Mouse (Mus musculus) lung, embryonic 15.5 days (tissue): ENCODE results near the gene Gsta2. TPM values are rescaled to one million over a fixed set of nuclear protein-coding genes. Genes with fewer than 3 reads are reported as not detected.
A peak's percentile ranks its signal among the peaks of the same experiment; 100 is the strongest.
"Not testable (repeated sequence)": the region's sequence is repeated elsewhere in the genome, so short reads cannot be mapped to it uniquely, and the experiment has no call there.

ENCODE experiments used
- ATAC-seq: fragments of 200-750 bp; cut with Nextera tagmentation; 2 replicates; pipeline ENCODE4 v1.8.0; 2017; ENCODE audit warnings: moderate number of reproducible peaks, borderline replicate concordance; ENCODE audit not compliant: low FRiP score, low TSS enrichment; ENCODE audit errors: extremely low read depth
- H3K27ac ChIP-seq: fragments of 300-500 bp; sonication (generic); 2 replicates; pipeline ENCODE4 v1.5.1; 2015; ENCODE audit warnings: moderate library complexity, mild to moderate bottlenecking, inconsistent platforms
- H3K27me3 ChIP-seq: fragments of 300-500 bp; sonication (generic); 2 replicates; pipeline ENCODE4 v1.6.1; 2015; ENCODE audit warnings: inconsistent platforms
- H3K36me3 ChIP-seq: fragments of 300-500 bp; sonication (generic); 2 replicates; pipeline ENCODE4 v1.6.1; 2015; ENCODE audit warnings: inconsistent platforms
- H3K4me1 ChIP-seq: fragments of 300-500 bp; sonication (generic); 2 replicates; pipeline ENCODE4 v1.6.1; 2015; ENCODE audit warnings: inconsistent platforms
- H3K4me2 ChIP-seq: fragments of 300-500 bp; sonication (generic); 2 replicates; pipeline ENCODE4 v1.6.1; 2015; ENCODE audit warnings: inconsistent platforms, mild to moderate bottlenecking, moderate library complexity
- H3K4me3 ChIP-seq: fragments of 300-500 bp; sonication (generic); 2 replicates; pipeline ENCODE4 v1.5.1; 2015; ENCODE audit warnings: mild to moderate bottlenecking, inconsistent platforms
- H3K9ac ChIP-seq: fragments of 300-500 bp; sonication (generic); 2 replicates; pipeline ENCODE4 v1.6.1; 2015; ENCODE audit warnings: inconsistent platforms
- H3K9me3 ChIP-seq: fragments of 300-500 bp; sonication (generic); 2 replicates; pipeline ENCODE4 v1.6.1; 2016; ENCODE audit warnings: inconsistent platforms
- WGBS: fragments of 180-500 bp; shearing (Covaris S2); methylation state at CpG from one replicate; pipeline ENCODE4 v1.1.7; 2015; 5-methylcytosine and 5-hydroxymethylcytosine counted together
- polyA plus RNA-seq: library from polyadenylated mRNA; unstranded; fragments of >200 nt; fragmentation: Nextera tagmentation; extraction: Ambion mirVana; gene quantifications from 2 replicates; pipeline ENCODE4 v1.2.1, GENCODE M21; 2015

Gsta2 gene
- polyA plus RNA-seq, 1 experiment from 2014 or later = 1.1 TPM

GRCm38 (mm10) chr9:78363374-78363773, 7.8 kb upstream of the Gsta2 start:
- Histone ChIP-seq H3K36me3 (no peaks in the 10 kb centered on the region), H3K4me1 (peaks cover 5% of the 10 kb centered on the region; the same call in 1 of the 2 replicates), H3K9ac (no peak overlapping the region), H3K27me3 (no peaks in the 10 kb centered on the region), H3K4me2 (no peak overlapping the region), H3K27ac (no peak overlapping the region), H3K9me3 (no peaks in the 10 kb centered on the region), H3K4me3 (no peak overlapping the region)
- WGBS = 44% methylated on average over 6 of the region's 6 CpGs
- no peak for ATAC-seq

DNA sequence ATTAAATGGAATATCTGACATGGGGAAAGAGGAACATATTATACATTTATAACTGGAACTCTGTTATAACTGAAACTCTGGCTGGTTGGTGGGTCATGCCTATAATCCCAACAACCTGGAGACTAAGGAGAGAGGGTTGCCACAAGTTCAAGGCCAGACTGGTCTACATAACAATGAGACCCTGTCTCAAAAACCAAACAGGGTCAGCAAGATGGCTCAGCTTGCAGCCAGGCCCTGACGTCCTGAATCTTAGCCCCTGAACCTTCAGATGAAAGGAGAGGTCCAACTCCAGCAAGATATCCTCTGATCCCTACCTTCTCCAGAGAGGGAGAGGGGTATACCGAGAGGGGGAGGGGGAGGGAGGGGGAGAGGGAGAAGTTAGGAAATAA, 4.9 kb upstream of the Gsta2 start:
- 35% methylated on average over 2 of the region's 2 CpGs for WGBS

DNA sequence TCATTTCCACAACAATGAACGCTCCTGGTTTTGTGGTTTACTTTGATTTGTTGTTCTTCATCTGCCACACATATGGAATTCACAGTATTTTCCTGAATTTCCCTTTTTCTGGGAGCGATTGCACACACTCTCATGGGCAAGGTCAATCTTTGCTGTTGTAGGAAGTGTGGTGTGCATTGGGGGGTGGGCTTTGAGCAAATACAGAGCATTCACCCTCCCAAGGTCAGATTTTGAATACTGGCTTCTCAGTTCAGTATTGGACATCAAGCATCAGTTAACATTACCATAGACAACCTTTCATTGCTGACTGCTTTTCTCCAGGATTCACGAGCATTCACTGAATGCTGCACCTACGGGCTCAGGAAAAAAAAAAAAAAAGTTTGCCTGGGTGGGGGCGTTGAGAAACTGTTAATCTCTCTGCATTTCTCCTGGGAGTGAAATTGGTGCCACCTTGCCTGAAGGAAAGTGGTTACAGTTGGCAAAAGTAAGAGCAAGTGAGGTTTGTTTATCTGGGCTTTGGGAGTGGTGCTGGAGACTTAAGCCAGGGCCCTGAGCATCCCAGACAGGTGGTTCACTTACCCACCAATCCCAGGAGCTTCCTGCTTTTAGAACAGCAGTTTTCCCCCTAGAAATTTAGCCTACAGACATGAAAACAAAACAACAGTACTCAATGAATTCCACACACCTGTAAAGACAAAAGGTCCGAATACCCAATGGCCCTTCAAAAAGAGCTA, 4.3 kb upstream of the Gsta2 start:
- Histone ChIP-seq H3K9ac (no peak overlapping the region), H3K4me2 (no peak overlapping the region), H3K9me3 (no peaks in the 10 kb centered on the region), H3K27me3 (no peaks in the 10 kb centered on the region), H3K4me1 (peaks cover 5% of the 10 kb centered on the region; the same call in 1 of the 2 replicates), H3K36me3 (no peaks in the 10 kb centered on the region), H3K27ac (no peak overlapping the region), H3K4me3 (no peak overlapping the region)
- ATAC-seq = no peak
- WGBS = 75% methylated on average over 6 of the region's 6 CpGs

More for the DNA sequence above, 4.9 kb upstream of the Gsta2 start:
- Histone ChIP-seq H3K36me3 (no peaks in the 10 kb centered on the region), H3K9ac (no peak overlapping the region), H3K4me3 (no peak overlapping the region), H3K4me2 (no peak overlapping the region), H3K4me1 (peaks cover 5% of the 10 kb centered on the region; the same call in 1 of the 2 replicates), H3K27me3 (no peaks in the 10 kb centered on the region), H3K9me3 (no peaks in the 10 kb centered on the region), H3K27ac (no peak overlapping the region)
- no peak for ATAC-seq

GRCm38 (mm10) chr9:78358053-78358452, 2.5 kb upstream of the Gsta2 start:
- Histone ChIP-seq H3K27ac (no peak overlapping the region), H3K36me3 (no peaks in the 10 kb centered on the region), H3K4me1 (peaks cover 3% of the 10 kb centered on the region; the same call in 1 of the 2 replicates), H3K9me3 (no peaks in the 10 kb centered on the region), H3K4me3 (no peak overlapping the region), H3K4me2 (no peak overlapping the region), H3K9ac (no peak overlapping the region), H3K27me3 (no peaks in the 10 kb centered on the region)
- WGBS = 12% methylated on average over 9 of the region's 9 CpGs
- no peak for ATAC-seq

GRCm38 (mm10) chr9:78354665-78355578, 666 bp downstream of the Gsta2 start:
- no peak for ATAC-seq

GRCm38 (mm10) chr9:78351504-78352220, 3.9 kb downstream of the Gsta2 start:
- H3K4me3 ChIP-seq = no peak overlapping the region
- WGBS = 68% methylated on average over 6 of the region's 6 CpGs
- no peak overlapping the region for H3K9ac ChIP-seq
- H3K4me1 ChIP-seq = no peaks in the 10 kb centered on the region
- H3K4me2 ChIP-seq = no peak overlapping the region
- H3K27me3 ChIP-seq = no peaks in the 10 kb centered on the region
- H3K27ac ChIP-seq = no peak overlapping the region
- H3K9me3 ChIP-seq = no peaks in the 10 kb centered on the region
- no peak for ATAC-seq
- H3K36me3 ChIP-seq = no peaks in the 10 kb centered on the region

More at GRCm38 (mm10) chr9:78354665-78355578, 666 bp downstream of the Gsta2 start:
- Histone ChIP-seq H3K27ac (no peak overlapping the region), H3K4me1 (no peaks in the 10 kb centered on the region), H3K9me3 (no peaks in the 10 kb centered on the region), H3K27me3 (no peaks in the 10 kb centered on the region), H3K4me2 (no peak overlapping the region), H3K36me3 (no peaks in the 10 kb centered on the region), H3K4me3 (no peak overlapping the region), H3K9ac (no peak overlapping the region)
- 72% methylated on average over 11 of the region's 11 CpGs for WGBS

- H3K9me3 ChIP-seq, H3K4me2 ChIP-seq, H3K27ac ChIP-seq, ATAC-seq, H3K27me3 ChIP-seq, H3K4me3 ChIP-seq, H3K9ac ChIP-seq, H3K36me3 ChIP-seq, H3K4me1 ChIP-seq: not testable (repeated sequence)
These were observed 5.6 kb downstream of the Gsta2 start for GRCm38 (mm10) chr9:78350007-78350406.

- not testable (repeated sequence) for ATAC-seq, H3K9ac ChIP-seq, H3K4me1 ChIP-seq, H3K4me3 ChIP-seq, H3K36me3 ChIP-seq, H3K27ac ChIP-seq, H3K27me3 ChIP-seq, H3K9me3 ChIP-seq, H3K4me2 ChIP-seq
- WGBS = 68% methylated on average over 3 of the region's 3 CpGs
These were observed 6.4 kb downstream of the Gsta2 start for GRCm38 (mm10) chr9:78349141-78349540.

- not testable (repeated sequence) for H3K36me3 ChIP-seq, H3K4me3 ChIP-seq, H3K27ac ChIP-seq, H3K9ac ChIP-seq, ATAC-seq, H3K27me3 ChIP-seq, H3K9me3 ChIP-seq, H3K4me2 ChIP-seq, H3K4me1 ChIP-seq
- 55% methylated on average over 6 of the region's 6 CpGs for WGBS
These were observed 7.2 kb downstream of the Gsta2 start for GRCm38 (mm10) chr9:78348206-78349004.

- no peak overlapping the region for H3K27ac ChIP-seq
- H3K9me3 ChIP-seq = no peaks in the 10 kb centered on the region
- H3K4me2 ChIP-seq = no peak overlapping the region
- no peaks in the 10 kb centered on the region for H3K4me1 ChIP-seq
- H3K36me3 ChIP-seq = no peaks in the 10 kb centered on the region
- no peak overlapping the region for H3K4me3 ChIP-seq
- no peaks in the 10 kb centered on the region for H3K27me3 ChIP-seq
- WGBS = 48% methylated on average over 3 of the region's 3 CpGs
- ATAC-seq = peak; percentile 66; the same call in 1 of the 2 replicates
- no peak overlapping the region for H3K9ac ChIP-seq
These were observed 8.6 kb downstream of the Gsta2 start for GRCm38 (mm10) chr9:78347004-78347403.

GRCm38 (mm10) chr9:78345235-78345634, 10.4 kb downstream of the Gsta2 start:
- 29% methylated on average over 4 of the region's 4 CpGs for WGBS
- not testable (repeated sequence) for H3K27me3 ChIP-seq, H3K4me3 ChIP-seq, H3K4me1 ChIP-seq, ATAC-seq, H3K9me3 ChIP-seq, H3K9ac ChIP-seq, H3K4me2 ChIP-seq, H3K27ac ChIP-seq, H3K36me3 ChIP-seq
